Mouse (Mus musculus): Measurements from ENCODE around the gene Olfr293.

Gene Olfr293

DNA sequence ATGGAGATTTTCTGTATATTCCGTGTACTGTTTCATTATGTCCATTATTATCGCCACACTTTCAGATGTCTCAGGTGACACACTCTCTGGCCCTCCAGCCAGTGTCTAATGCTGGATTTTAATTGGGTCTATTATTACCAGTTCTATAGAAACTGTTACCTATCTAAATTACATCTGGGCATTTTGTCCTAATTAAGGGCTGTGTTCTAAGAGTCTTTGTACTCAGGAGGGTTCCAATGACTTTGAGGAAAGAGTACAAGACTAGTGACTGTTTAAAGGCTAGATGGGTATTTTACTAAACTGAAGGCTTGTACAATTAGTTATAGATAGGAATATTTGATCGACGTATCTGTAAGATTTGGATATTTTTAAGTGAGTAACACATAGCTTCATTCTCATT is at the start of gene Olfr293:
Gene Olfr293, plus strand, starts transcription at position 301 of the 400 bp plus-strand sequence.
- no peak for TF ChIP-seq GATA4 (IDR thresholded peaks at IDR 0.05; ENCODE audit: insufficient replicate concordance, low read length)

DNA sequence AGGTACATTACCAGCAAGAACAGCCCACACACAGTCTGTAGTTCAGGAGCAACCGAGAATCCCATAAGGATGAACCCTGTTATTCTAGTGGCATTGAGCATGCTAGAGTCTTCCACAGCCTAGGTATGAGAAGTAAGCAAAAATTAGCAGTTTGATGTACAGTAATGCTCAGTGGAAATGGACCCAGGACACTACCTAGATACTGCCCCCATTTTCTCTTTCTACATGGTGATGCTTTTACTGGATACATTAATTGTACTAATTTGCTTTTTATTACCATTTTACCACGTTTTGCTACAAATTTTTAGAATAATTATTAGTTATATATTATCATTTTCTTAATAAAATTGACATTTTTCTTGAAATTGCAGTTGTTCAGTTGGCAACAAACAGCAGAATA is 32.3 kb upstream of the Olfr293 start, which contains the start of gene Olfr294:
Gene Olfr294, minus strand, starts transcription at position 101 of the 400 bp plus-strand sequence.
- TF ChIP-seq GATA4 (IDR thresholded peaks at IDR 0.05; ENCODE audit: insufficient replicate concordance, low read length), result no peak

GRCm38 (mm10) chr7:86688030-86688429 is 39.2 kb downstream of the Olfr293 start, which contains the start of gene Olfr292:
Olfr292 (plus strand) TSS chr7:86688330.
- TF ChIP-seq GATA4 (IDR thresholded peaks at IDR 0.05; ENCODE audit: insufficient replicate concordance, low read length), result no peak
